Mouse (Mus musculus) gonadal fat pad, adult 2 months (tissue): Measurements from ENCODE around the gene Retreg3. TPM values are rescaled to one million over a fixed set of nuclear protein-coding genes. Genes with fewer than 3 reads are reported as not detected.

Experiments used
- DNase-seq: peaks from one replicate; pipeline ENCODE4 v3.0.0-alpha.2; 2012; ENCODE audit warnings: low read depth
- polyA plus RNA-seq: library from polyadenylated mRNA; depleted of rRNA; stranded (reverse); fragments of >200 nt; gene quantifications from 2 replicates; pipeline ENCODE4 v1.2.3, GENCODE M21; 2012; rRNA removed

Retreg3 gene
- polyA plus RNA-seq, 1 experiment = 66.7 TPM

DNA sequence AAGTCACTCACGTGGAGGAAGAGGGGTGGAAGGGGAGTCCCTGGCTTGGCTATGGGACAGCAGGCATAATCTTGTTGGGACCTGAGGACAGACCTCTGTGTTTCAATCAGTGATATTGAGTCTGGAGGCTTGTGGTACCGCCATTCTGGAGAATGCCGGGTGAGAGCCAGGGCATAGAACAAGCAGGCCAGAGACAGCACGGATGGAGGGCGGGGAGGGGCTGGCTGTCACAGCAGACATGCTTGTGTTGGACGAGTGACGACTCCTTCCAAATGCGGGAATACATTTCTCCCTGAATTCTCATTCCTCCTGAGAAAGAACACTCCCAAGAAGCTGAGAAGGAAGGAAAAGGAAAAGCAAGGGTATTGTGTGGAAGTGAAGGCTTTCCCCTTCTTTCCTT is 68.1 kb downstream of the Retreg3 start:
- DNase-seq = no peak

DNA sequence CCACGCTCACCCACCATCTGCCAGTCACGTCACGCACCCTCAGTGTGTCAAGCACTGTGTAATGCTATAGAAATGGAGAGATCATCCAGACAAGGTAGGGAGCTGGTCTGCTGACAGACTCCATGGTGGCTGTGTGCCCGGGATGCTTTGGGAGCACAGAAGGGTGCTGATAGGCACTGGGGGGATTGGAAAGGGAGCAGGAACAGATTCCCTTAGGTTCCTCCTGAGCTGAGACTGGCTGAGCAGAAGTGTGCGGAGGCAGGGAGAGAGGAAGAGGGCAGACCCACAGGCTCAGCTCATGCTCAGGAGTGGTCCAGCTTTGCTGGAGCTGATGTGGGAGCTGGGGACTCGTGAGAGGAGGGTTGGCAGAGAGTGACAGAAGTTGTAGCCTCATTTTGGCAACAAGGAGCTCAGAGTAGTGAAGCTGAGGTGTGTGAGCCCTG is 68.6 kb downstream of the Retreg3 start:
- no peak for DNase-seq

DNA sequence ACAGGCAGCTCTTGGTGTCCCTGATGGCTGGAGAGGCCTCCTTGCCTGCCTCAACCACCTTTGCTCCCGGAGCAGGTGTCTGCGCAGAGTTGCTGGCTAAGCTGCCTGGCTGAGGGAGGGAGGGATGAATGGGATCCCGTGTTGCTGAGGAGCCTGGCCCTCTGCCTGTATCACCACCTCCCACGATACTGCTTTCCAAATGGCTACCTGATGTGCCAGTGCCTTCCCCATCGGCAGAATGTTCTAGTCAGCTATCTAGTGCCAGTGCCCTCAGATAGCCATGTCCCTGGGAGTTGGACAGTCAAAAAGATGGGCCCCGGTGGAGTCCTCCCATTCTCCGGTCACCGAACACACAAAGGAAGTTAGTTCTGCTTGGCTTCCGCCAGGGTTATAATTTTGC is 69.3 kb downstream of the Retreg3 start:
- no peak for DNase-seq

- DNase-seq = no peak
Measured at GRCm38 (mm10) chr11:101047502-101047901, 72.2 kb downstream of the Retreg3 start.

DNA sequence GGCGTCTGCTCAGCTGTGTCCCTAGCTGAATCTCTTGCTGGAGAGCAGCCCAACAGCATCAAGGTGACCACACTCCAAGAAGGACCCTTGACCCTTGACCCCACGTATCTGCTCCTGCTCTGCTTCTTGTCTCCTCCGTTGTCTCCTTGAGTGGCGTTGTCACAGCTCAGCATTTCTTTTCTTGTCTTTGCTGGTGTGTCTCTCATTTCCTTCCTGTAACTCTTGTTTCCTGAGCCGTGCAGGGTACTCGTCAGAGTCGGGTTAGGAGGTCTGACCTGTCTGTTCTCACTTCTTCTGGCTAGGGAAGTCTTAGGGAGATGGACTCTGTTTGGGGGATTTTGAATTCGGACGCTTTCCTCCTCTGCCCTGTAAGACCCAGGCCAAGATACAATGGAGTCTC is 73.3 kb downstream of the Retreg3 start:
- DNase-seq = no peak

Other genes starting within 250 kb of the Retreg3 start
- 106 and 115 TPM in 2 replicates for gene Stat3, start 180.4 kb downstream of the Retreg3 start, polyA plus RNA-seq
- gene Cavin1, start 149.0 kb downstream of the Retreg3 start, polyA plus RNA-seq = 235 and 240 TPM in 2 replicates
- gene Atp6v0a1, start 110.4 kb downstream of the Retreg3 start, polyA plus RNA-seq = 114 and 137 TPM in 2 replicates
- gene Naglu, start 49.9 kb downstream of the Retreg3 start, polyA plus RNA-seq = 44.6 and 52.9 TPM in 2 replicates
- 0.43 and 0.55 TPM in 2 replicates for gene Hsd17b1, start 41.5 kb downstream of the Retreg3 start, polyA plus RNA-seq
- gene Coasy, start 37.3 kb downstream of the Retreg3 start, polyA plus RNA-seq = 62.6 and 70.1 TPM in 2 replicates
- gene Mlx, start 32.6 kb downstream of the Retreg3 start, polyA plus RNA-seq = 35.0 and 54.3 TPM in 2 replicates
- gene Psmc3ip, start 24.5 kb downstream of the Retreg3 start, polyA plus RNA-seq = 1.5 and 2.9 TPM in 2 replicates
- gene Tubg1, start within 50 bp of the Retreg3 start, polyA plus RNA-seq = 9.0 and 24.0 TPM in 2 replicates
- 3.4 and 3.6 TPM in 2 replicates for gene Tubg2, start 36.0 kb upstream of the Retreg3 start, polyA plus RNA-seq
- gene Cntnap1, start 50.6 kb upstream of the Retreg3 start, polyA plus RNA-seq = 3.7 and 4.1 TPM in 2 replicates
- 22.7 and 28.6 TPM in 2 replicates for gene Plekhh3, start 51.5 kb upstream of the Retreg3 start, polyA plus RNA-seq
- gene Ccr10, start 55.5 kb upstream of the Retreg3 start, polyA plus RNA-seq = 0.34 and 0.45 TPM in 2 replicates
- gene Ezh1, start 106.6 kb upstream of the Retreg3 start, polyA plus RNA-seq = 39.4 and 46.5 TPM in 2 replicates
- gene Ramp2, start 126.1 kb upstream of the Retreg3 start, polyA plus RNA-seq = 97.9 and 146 TPM in 2 replicates
- gene Vps25, start 133.8 kb upstream of the Retreg3 start, polyA plus RNA-seq = 99.1 and 108 TPM in 2 replicates
- 9.5 and 14.6 TPM in 2 replicates for gene Wnk4, start 140.7 kb upstream of the Retreg3 start, polyA plus RNA-seq
- 0.75 and 0.88 TPM in 2 replicates for gene Cntd1, start 159.1 kb upstream of the Retreg3 start, polyA plus RNA-seq
- 157 and 167 TPM in 2 replicates for gene Coa3, start 159.2 kb upstream of the Retreg3 start, polyA plus RNA-seq
- gene Becn1, start 182.4 kb upstream of the Retreg3 start, polyA plus RNA-seq = 122 and 158 TPM in 2 replicates
- 51.5 and 57.8 TPM in 2 replicates for gene Psme3, start 196.3 kb upstream of the Retreg3 start, polyA plus RNA-seq
- 3.2 and 3.6 TPM in 2 replicates for gene Aoc2, start 205.2 kb upstream of the Retreg3 start, polyA plus RNA-seq
- 306 and 337 TPM in 2 replicates for gene Aoc3, start 210.7 kb upstream of the Retreg3 start, polyA plus RNA-seq
- 0.32 and 0.80 TPM in 2 replicates for gene G6pc, start 247.7 kb upstream of the Retreg3 start, polyA plus RNA-seq